Mouse (Mus musculus): ENCODE results near the gene Arf3. TPM values are rescaled to one million over a fixed set of nuclear protein-coding genes. Genes with fewer than 3 reads are reported as not detected.

The Arf3 gene
- polyA plus RNA-seq, 1 experiment from 2014 or later = 44.6 TPM

DNA sequence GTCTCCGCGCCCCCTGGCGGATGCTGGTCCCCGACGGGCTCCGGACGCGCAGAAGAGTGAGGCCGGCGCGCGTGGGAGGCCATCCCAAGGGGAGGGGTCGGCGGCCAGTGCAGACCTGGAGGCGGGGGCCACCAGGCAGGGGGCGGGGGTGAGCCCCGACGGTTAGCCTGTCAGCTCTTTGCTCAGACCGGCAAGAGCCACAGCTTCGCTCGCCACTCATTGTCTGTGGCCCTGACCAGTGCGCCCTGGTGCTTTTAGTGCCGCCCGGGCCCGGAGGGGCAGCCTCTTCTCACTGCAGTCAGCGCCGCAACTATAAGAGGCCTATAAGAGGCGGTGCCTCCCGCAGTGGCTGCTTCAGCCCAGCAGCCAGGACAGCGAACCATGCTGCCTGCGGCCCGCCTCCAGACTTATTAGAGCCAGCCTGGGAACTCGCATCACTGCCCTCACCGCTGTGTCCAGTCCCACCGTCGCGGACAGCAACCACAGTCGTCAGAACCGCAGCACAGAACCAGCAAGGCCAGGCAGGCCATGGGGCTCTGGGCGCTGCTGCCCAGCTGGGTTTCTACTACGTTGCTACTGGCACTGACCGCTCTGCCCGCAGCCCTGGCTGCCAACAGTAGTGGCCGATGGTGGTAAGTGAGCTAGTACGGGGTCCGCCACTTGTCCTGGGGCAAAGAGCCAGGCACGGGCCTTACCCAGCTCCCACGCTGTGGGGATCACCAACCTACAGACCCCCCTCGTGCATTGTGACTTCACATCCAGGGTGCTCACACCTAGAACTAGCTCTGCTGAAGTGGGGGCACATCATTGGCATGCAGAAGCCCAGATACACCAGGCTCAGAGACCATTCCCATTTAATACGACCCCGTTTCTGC lies 26.9 kb upstream of the Arf3 start, which contains the start of gene Wnt1:
Gene Wnt1, plus strand, starts transcription at position 197 of the 875 bp plus-strand sequence.
- Histone ChIP-seq H3K9me3 (peaks cover 5% of the 10 kb centered on the region; the same call in 1 of the 2 replicates), H3K4me1 (peaks cover 31% of the 10 kb centered on the region), H3K36me3 (no peaks in the 10 kb centered on the region), H3K4me2 (peak within 1 kb of the TSS; percentile 42), H3K9ac (0 out of 2 replicates have a peak within 1 kb of the TSS, but pooled peaks have one; percentile 49), H3K4me3 (peak within 1 kb of the TSS; percentile 28), H3K27ac (no peak within 1 kb of the TSS), H3K27me3 (peaks cover 94% of the 10 kb centered on the region)
- no peak for ATAC-seq (ENCODE audit: insufficient number of reproducible peaks, insufficient read depth, low FRiP score, low TSS enrichment, low read depth)
- WGBS = 1% methylated on average over 51 of the region's 51 CpGs

DNA sequence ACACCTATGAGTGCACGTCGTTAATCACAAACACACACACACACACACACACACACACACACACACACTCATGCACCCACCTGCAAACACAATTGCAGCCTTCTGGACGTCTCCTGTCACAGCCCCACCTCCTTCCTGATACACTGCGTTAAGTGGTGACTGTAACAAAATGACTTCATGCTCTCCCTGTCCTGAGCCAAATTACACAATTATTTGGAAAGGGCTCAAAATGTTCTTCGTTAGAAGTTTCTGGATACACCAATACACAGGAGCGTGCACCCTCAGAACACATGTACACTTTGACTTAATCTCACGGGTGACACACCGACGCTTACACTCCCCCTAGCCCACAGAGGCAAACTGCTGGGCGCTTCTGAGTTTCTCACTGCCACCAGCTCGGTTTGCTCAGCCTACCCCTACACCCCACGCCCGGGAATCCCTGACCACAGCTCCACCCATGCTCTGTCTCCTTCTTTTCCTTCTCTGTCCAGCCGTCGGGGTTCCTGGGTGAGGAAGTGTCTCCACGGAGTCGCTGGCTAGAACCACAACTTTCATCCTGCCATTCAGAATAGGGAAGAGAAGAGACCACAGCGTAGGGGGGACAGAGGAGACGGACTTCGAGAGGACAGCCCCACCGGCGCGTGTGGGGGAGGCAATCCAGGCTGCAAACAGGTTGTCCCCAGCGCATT lies 26.1 kb upstream of the Arf3 start:
- Histone ChIP-seq H3K27me3 (peaks cover 86% of the 10 kb centered on the region), H3K9ac (no peak overlapping the region), H3K9me3 (peaks cover 5% of the 10 kb centered on the region; the same call in 1 of the 2 replicates), H3K4me2 (peak overlapping the region; percentile 25), H3K4me3 (peak overlapping the region; percentile 7), H3K4me1 (peaks cover 31% of the 10 kb centered on the region), H3K27ac (no peak overlapping the region), H3K36me3 (no peaks in the 10 kb centered on the region)
- WGBS = 12% methylated on average over 24 of the region's 24 CpGs
- no peak for ATAC-seq (ENCODE audit: insufficient number of reproducible peaks, insufficient read depth, low FRiP score, low TSS enrichment, low read depth)

DNA sequence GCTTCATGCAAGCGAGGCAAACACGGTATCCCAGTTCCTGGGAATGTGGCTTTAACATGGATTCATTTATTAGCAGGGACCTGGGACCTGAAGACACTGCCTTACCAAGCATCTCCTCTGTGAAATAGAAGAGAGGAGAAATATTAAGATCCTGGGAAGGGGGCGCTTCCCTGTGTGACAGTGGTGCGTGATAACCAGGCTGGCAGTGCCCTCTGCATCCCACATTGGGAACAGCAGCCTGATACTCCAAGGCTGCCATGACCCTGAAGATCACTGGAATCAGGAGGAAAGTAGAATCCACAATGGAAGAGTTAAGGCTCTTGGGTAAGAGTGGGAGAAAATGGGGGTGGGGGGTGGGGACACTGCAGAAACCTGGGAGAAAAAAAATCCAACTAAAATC lies 24.9 kb upstream of the Arf3 start:
- Histone ChIP-seq H3K4me1 (peaks cover 28% of the 10 kb centered on the region), H3K4me2 (no peak overlapping the region), H3K4me3 (no peak overlapping the region), H3K36me3 (no peaks in the 10 kb centered on the region), H3K27ac (no peak overlapping the region), H3K9me3 (peaks cover 5% of the 10 kb centered on the region; the same call in 1 of the 2 replicates), H3K9ac (no peak overlapping the region), H3K27me3 (peaks cover 78% of the 10 kb centered on the region)
- 41% methylated on average over 4 of the region's 4 CpGs for WGBS
- no peak for ATAC-seq (ENCODE audit: insufficient number of reproducible peaks, insufficient read depth, low FRiP score, low TSS enrichment, low read depth)

DNA sequence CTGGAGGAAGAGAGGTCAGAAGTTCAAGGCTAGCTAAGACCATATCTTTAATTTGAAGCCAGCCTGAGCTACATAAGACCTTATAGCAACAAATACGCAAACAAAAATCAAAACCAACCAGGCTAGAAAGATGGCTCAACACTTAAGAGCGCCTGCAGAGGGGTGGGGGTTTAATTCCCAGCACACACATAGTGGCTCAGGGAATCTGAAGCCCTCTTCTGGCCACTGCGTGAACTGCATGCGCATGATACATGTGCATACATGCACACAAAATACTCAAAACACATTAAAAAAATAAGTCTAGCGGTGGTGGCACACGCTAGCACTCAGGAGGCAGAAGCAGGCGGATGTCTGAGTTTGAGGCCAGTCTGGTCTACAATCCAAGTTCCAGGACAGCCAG lies 22.7 kb upstream of the Arf3 start:
- Histone ChIP-seq H3K36me3 (no peaks in the 10 kb centered on the region), H3K27me3 (peaks cover 75% of the 10 kb centered on the region), H3K4me2 (no peak overlapping the region), H3K9me3 (peaks cover 5% of the 10 kb centered on the region; the same call in 1 of the 2 replicates), H3K9ac (no peak overlapping the region), H3K4me1 (peaks cover 12% of the 10 kb centered on the region), H3K4me3 (no peak overlapping the region), H3K27ac (no peak overlapping the region)
- no peak for ATAC-seq (ENCODE audit: insufficient number of reproducible peaks, insufficient read depth, low FRiP score, low TSS enrichment, low read depth)
- 42% methylated on average over 7 of the region's 7 CpGs for WGBS

DNA sequence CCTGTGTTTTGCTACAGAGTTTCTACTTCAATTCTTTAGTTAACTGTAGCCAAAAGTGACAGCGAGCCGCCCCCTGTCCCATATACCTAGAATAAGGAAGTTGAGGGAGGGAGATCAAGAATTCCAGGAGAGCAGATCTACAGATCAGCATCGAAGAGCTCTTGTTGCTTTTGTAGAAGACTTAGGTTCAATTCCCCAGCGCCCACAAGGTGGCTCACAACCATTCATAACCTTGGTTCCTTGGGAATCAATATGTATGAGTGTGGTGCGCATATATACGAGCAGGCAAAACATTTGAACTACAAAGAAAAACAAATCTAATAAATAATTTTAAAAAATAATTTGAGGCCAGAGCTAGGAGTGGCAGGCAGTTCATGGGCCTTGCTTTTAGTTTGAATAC lies 18.2 kb upstream of the Arf3 start:
- no peaks in the 10 kb centered on the region for H3K36me3 ChIP-seq
- ATAC-seq (ENCODE audit: insufficient number of reproducible peaks, insufficient read depth, low FRiP score, low TSS enrichment, low read depth) = no peak
- peaks cover 5% of the 10 kb centered on the region; the same call in 1 of the 2 replicates for H3K9me3 ChIP-seq
- no peak overlapping the region for H3K4me3 ChIP-seq
- no peak overlapping the region for H3K9ac ChIP-seq
- H3K27ac ChIP-seq = no peak overlapping the region
- 31% methylated on average over 6 of the region's 6 CpGs for WGBS
- peaks cover 36% of the 10 kb centered on the region for H3K4me1 ChIP-seq
- no peak overlapping the region for H3K4me2 ChIP-seq
- H3K27me3 ChIP-seq = peaks cover 76% of the 10 kb centered on the region

DNA sequence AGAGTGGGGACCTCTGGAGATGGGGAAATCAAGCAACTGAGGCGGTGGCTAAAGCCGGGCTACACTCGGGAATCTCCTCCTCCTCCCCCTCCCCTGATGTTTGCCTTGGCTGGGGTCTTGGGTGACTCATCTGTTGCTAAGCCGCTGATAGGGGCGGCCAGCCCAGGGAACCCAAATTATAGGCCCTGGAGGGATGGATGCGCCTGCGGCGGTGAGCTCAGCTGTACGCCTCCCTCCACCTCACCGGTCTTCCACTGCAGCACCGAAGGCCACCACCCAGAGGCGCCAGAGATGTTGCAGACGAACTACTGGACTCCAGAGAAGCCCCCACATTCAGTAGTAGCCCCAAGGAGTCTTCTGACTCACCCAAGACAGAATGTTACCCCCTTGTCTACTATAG lies 17.6 kb upstream of the Arf3 start:
- H3K4me3 ChIP-seq = no peak overlapping the region

DNA sequence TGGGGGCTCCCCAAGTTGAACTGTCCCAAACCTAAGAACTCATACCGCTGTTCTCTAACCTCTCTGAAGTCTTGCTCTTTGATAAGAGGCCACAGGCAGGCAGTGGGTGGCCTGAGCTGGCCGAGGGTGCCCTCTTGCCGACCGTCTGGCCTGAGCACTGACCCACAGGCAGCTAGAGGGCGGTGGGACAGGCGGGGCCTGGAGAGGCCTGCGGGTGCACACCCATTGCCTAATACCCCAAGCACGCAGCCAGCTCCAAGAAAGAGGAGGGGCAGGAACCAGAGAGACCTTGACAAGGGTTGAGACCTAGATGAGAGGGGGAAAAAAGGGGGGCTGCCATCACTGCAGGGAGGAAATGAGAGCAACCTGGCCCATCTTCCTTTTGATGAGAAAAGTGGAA lies 17.1 kb upstream of the Arf3 start:
- WGBS = 6% methylated on average over 8 of the region's 8 CpGs
- peaks cover 80% of the 10 kb centered on the region for H3K27me3 ChIP-seq
- H3K4me3 ChIP-seq = no peak overlapping the region
- no peak overlapping the region for H3K27ac ChIP-seq
- H3K4me2 ChIP-seq = no peak overlapping the region
- H3K9ac ChIP-seq = no peak overlapping the region
- no peak for ATAC-seq (ENCODE audit: insufficient number of reproducible peaks, insufficient read depth, low FRiP score, low TSS enrichment, low read depth)
- no peaks in the 10 kb centered on the region for H3K36me3 ChIP-seq
- no peaks in the 10 kb centered on the region for H3K9me3 ChIP-seq
- H3K4me1 ChIP-seq = peaks cover 44% of the 10 kb centered on the region

More for the DNA sequence above, 17.6 kb upstream of the Arf3 start:
- H3K27ac ChIP-seq = no peak overlapping the region
- H3K9ac ChIP-seq = 0 out of 2 replicates have a peak overlapping the region, but pooled peaks have one; percentile 11
- peaks cover 42% of the 10 kb centered on the region for H3K4me1 ChIP-seq
- no peaks in the 10 kb centered on the region for H3K36me3 ChIP-seq
- H3K9me3 ChIP-seq = peaks cover 1% of the 10 kb centered on the region; the same call in 1 of the 2 replicates
- peaks cover 78% of the 10 kb centered on the region for H3K27me3 ChIP-seq
- WGBS = 3% methylated on average over 13 of the region's 13 CpGs
- no peak overlapping the region for H3K4me2 ChIP-seq
- ATAC-seq (ENCODE audit: insufficient number of reproducible peaks, insufficient read depth, low FRiP score, low TSS enrichment, low read depth) = no peak

DNA sequence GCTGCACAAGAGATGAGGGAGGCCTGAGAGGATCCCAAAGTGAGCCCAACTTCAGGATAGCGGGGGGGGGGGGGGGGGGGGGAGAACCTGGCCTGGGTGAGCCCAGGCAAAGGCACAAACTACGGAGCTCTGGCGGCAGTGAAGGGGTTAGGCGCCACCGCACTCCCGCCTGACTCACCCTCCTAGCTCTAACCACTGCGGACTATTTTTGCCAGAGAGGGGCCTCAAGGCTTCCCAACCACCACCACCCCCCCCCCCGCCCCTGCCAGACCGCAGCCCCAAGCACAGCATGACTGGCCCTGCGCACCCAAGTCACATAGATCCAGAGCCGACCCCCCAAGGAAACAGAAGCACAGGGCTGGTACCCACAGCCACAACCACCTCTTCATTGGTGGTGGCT lies 15.8 kb upstream of the Arf3 start:
- Histone ChIP-seq H3K27ac (no peak overlapping the region), H3K4me1 (peaks cover 50% of the 10 kb centered on the region), H3K4me3 (peak overlapping the region; percentile 40; the same call in 1 of the 2 replicates), H3K9ac (0 out of 2 replicates have a peak overlapping the region, but pooled peaks have one; percentile 61), H3K27me3 (peaks cover 93% of the 10 kb centered on the region), H3K36me3 (no peaks in the 10 kb centered on the region), H3K4me2 (peak overlapping the region; percentile 56), H3K9me3 (no peaks in the 10 kb centered on the region)
- no peak for ATAC-seq (ENCODE audit: insufficient number of reproducible peaks, insufficient read depth, low FRiP score, low TSS enrichment, low read depth)
- WGBS = 2% methylated on average over 10 of the region's 11 CpGs

DNA sequence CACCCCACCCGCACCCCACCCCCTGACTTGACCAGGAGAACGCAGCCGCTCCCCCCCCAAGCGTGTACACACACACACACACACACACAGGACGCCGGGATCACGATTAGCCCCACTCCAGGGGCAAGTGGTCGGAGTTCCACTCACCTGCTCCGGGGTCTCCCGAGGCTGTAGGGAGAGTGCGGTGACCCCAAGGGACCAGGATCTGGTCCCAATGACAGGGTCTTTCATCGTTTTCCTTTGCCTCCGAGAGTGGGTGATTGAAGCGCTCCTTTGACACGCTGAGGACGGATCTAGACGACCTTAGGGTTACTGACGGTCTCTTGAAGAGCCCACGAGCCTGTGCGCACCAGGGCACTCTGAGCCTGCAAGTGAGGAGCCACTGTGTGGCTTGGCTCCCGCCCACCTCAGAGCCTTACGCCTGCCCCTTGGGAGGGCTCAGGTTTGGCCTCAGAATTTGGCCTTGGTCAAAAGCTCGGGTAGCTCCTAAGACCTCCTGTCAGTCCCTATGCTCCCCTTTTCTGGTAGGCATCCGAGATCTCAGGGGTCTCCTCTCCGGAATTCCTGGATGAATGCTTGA lies 15.3 kb upstream of the Arf3 start:
- Histone ChIP-seq H3K9me3 (no peaks in the 10 kb centered on the region), H3K4me2 (peak overlapping the region; percentile 56), H3K4me1 (peaks cover 50% of the 10 kb centered on the region), H3K4me3 (peak overlapping the region; percentile 40), H3K9ac (peak overlapping the region; percentile 61; the same call in 1 of the 2 replicates), H3K36me3 (no peaks in the 10 kb centered on the region), H3K27ac (no peak overlapping the region), H3K27me3 (peaks cover 97% of the 10 kb centered on the region)
- ATAC-seq (ENCODE audit: insufficient number of reproducible peaks, insufficient read depth, low FRiP score, low TSS enrichment, low read depth) = no peak
- WGBS = under 1% methylated on average over 25 of the region's 25 CpGs

DNA sequence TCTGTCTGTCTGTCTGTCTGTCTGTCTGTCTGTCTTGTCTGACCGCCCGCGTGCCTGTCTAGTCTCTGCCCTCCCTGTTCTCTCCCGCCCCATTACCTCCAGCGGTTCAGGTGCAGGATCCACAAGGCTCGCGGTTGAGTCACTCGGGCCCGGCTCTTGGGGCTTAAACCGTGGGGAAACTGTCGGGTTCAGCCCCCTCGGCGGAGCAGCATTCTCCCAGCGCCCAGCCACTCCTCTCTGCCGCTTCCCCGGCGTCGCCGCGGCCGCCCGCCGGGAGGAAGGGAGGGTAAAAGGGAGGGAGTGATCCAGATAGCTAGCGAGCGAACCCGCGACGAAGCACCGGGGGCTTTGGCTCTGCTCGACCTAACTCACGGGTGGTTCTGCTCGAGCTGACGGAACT lies 14.7 kb upstream of the Arf3 start, which contains the start of gene Wnt10b:
Gene Wnt10b, minus strand, starts transcription at position 389 of the 400 bp plus-strand sequence.
- peak within 1 kb of the TSS; percentile 40 for H3K4me3 ChIP-seq
- ATAC-seq (ENCODE audit: insufficient number of reproducible peaks, insufficient read depth, low FRiP score, low TSS enrichment, low read depth) = no peak
- H3K27me3 ChIP-seq = peaks cover 99% of the 10 kb centered on the region
- H3K4me1 ChIP-seq = peaks cover 53% of the 10 kb centered on the region
- peak within 1 kb of the TSS; percentile 56 for H3K4me2 ChIP-seq
- peak within 1 kb of the TSS; percentile 61 for H3K9ac ChIP-seq
- no peaks in the 10 kb centered on the region for H3K36me3 ChIP-seq
- H3K9me3 ChIP-seq = no peaks in the 10 kb centered on the region
- WGBS = under 1% methylated on average over 33 of the region's 33 CpGs
- H3K27ac ChIP-seq = peak within 1 kb of the TSS; percentile 36; the same call in 1 of the 2 replicates

DNA sequence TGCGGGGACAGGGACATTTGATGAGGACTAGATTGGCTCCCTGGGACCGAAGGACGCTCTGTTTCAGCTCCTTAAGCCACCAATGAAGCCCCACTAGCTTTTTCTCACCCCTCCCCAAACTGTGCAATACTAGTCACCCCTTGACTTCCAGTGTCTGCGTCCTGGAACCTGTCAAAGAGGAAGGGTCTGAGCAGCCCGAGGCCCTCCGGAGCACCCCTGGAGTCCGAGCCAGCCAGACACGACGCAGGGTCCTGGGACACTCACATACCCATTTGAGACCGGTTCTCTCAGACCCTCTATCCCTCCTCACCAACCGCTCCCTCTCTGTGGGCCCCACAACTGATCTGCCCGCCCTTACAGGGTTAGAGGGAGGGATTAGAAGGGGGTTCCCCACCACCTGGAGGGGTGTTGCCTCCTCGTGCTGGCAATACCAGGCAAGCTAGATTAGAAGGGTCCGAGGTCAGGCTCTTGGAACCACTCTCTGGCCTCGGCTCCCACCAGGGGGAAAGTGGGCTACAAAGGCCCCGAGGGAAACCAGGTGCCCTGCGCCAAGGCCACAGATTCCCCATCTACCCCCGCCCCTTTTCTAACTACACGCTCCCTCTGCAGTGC lies 14.1 kb upstream of the Arf3 start:
- peaks cover 59% of the 10 kb centered on the region for H3K4me1 ChIP-seq
- no peaks in the 10 kb centered on the region for H3K9me3 ChIP-seq
- peak overlapping the region; percentile 61 for H3K9ac ChIP-seq
- H3K4me2 ChIP-seq = peak overlapping the region; percentile 56
- under 1% methylated on average over 19 of the region's 19 CpGs for WGBS
- no peaks in the 10 kb centered on the region for H3K36me3 ChIP-seq
- peaks cover 100% of the 10 kb centered on the region for H3K27me3 ChIP-seq
- ATAC-seq (ENCODE audit: insufficient number of reproducible peaks, insufficient read depth, low FRiP score, low TSS enrichment, low read depth) = no peak
- H3K27ac ChIP-seq = peak overlapping the region; percentile 36; the same call in 1 of the 2 replicates
- peak overlapping the region; percentile 40 for H3K4me3 ChIP-seq
